Mouse (Mus musculus) naive thymus-derived CD4-positive, alpha-beta T cell, adult 5 months (primary cell): ENCODE results near the gene Olfr382. TPM values are rescaled to one million over a fixed set of nuclear protein-coding genes. Genes with fewer than 3 reads are reported as not detected.

Source experiments
- polyA plus RNA-seq: library from polyadenylated mRNA; unstranded; fragments of 100-300 nt; shearing (Covaris generic); gene quantifications from one replicate; pipeline ENCODE4 v1.2.1, GENCODE M21; 2017

The Olfr382 gene
- polyA plus RNA-seq, result not detected

DNA sequence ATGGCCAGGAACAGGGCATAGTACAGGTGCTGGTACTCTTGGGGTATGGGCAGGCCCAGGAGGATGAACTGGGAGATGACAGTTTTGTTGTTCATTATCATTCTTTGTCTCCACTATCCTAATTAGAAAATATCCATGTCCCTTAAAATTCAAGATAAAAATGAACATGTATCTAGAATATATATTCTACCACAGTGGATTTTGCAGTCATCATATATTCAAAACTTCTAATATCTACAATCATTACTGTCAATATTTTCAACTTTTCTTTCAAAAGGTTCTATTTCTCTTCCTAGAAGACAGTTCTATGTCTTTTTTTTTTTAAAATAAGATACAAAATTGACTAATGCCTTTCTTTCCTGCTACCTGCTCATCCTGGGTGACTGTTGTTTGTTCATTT, at the start of gene Olfr382:
TSS of gene Olfr382 (minus strand) at position 101 of the 400 bp plus-strand sequence.

DNA sequence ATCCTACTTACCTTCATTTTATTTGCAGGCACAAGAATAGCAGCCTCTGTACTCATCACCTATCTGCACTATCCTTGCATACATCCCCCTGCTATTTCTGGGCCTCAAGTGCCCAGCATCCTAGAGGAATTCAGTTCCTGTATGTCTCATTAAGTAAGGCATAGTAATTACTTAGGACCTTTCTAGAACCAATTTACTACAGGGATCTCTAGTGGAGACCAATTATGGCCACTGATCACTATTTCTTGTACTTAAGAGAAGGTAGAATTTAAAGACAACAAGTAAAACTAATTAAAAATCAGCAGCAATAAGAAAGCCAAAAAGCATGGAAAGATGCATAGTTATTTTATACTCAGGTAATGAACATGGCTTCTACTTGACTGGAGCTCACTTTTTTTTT, 25.5 kb downstream of the Olfr382 start, which contains the start of gene Olfr381:
TSS of gene Olfr381 (minus strand) at position 101 of the 400 bp plus-strand sequence.

Other genes with a start within 250 kb of the Olfr382 start
- not detected for gene Trpv3, start 249.8 kb downstream of the Olfr382 start, polyA plus RNA-seq
- not detected for gene Aspa, start 187.6 kb downstream of the Olfr382 start, polyA plus RNA-seq
- gene Gm49340, start 187.5 kb downstream of the Olfr382 start, polyA plus RNA-seq, result not detected
- gene Spata22, start 187.5 kb downstream of the Olfr382 start, polyA plus RNA-seq, result not detected
- not detected for gene Olfr20, start 166.4 kb downstream of the Olfr382 start, polyA plus RNA-seq
- not detected for gene Olfr376, start 146.0 kb downstream of the Olfr382 start, polyA plus RNA-seq
- gene Olfr1, start 117.6 kb downstream of the Olfr382 start, polyA plus RNA-seq, result not detected
- gene Olfr378, start 88.7 kb downstream of the Olfr382 start, polyA plus RNA-seq, result not detected
- gene Olfr380, start 59.7 kb downstream of the Olfr382 start, polyA plus RNA-seq, result not detected
- not detected for gene Olfr381, start 25.6 kb downstream of the Olfr382 start, polyA plus RNA-seq
- gene Olfr385, start 75.8 kb upstream of the Olfr382 start, polyA plus RNA-seq, result not detected
- not detected for gene Olfr384, start 81.4 kb upstream of the Olfr382 start, polyA plus RNA-seq
- not detected for gene Zfp735, start 171.6 kb upstream of the Olfr382 start, polyA plus RNA-seq